Mouse (Mus musculus) T-helper 17 cell (primary cell): ENCODE results near the gene Pitpna.

Experiments
- in situ Hi-C, 2 experiments: fragments of 300-600 bp; cut with MboI, MseI; formaldehyde crosslinking; loops; 1 replicate in 1 of 2; 2 replicates in 1 of 2; pipeline ENCODE4 v1.15.1; 2025; ENCODE audit warnings: high pct_unique_total_duplicates in 2 of 2

The Pitpna gene

GRCm38 (mm10) chr11:75562840-75563239, 25.1 kb upstream of the Pitpna start:
- in situ Hi-C loops, result loop anchor here in 1 of 2 experiments (25.0 kb wide), 1 partner anchor 924 kb away; no protein-coding TSS in a partner anchor

- in situ Hi-C loops, result loop anchor here in 1 of 2 experiments (25.0 kb wide), 1 partner anchor 923 kb away; no protein-coding TSS in a partner anchor
Observed at GRCm38 (mm10) chr11:75563851-75564548, 23.9 kb upstream of the Pitpna start.

GRCm38 (mm10) chr11:75565849-75566248, 22.0 kb upstream of the Pitpna start:
- in situ Hi-C loops, result loop anchor here in 1 of 2 experiments (25.0 kb wide), 1 partner anchor 921 kb away; no protein-coding TSS in a partner anchor

GRCm38 (mm10) chr11:75566276-75567196, 21.4 kb upstream of the Pitpna start:
- in situ Hi-C loops, result loop anchor here in 1 of 2 experiments (25.0 kb wide), 1 partner anchor 921 kb away; no protein-coding TSS in a partner anchor

GRCm38 (mm10) chr11:75567346-75568114, 20.4 kb upstream of the Pitpna start:
- in situ Hi-C loops, result loop anchor here in 1 of 2 experiments (25.0 kb wide), 1 partner anchor 920 kb away; no protein-coding TSS in a partner anchor

- in situ Hi-C loops, result loop anchor here in 1 of 2 experiments (25.0 kb wide), 1 partner anchor 919 kb away; no protein-coding TSS in a partner anchor
Observed at GRCm38 (mm10) chr11:75568115-75568511, 19.8 kb upstream of the Pitpna start.

GRCm38 (mm10) chr11:75568962-75569361, 18.9 kb upstream of the Pitpna start:
- in situ Hi-C loops, result loop anchor here in 1 of 2 experiments (25.0 kb wide), 1 partner anchor 918 kb away; no protein-coding TSS in a partner anchor

GRCm38 (mm10) chr11:75570375-75571125, 17.3 kb upstream of the Pitpna start:
- in situ Hi-C loops, result loop anchor here (5.0 to 25.0 kb wide), 3 partner anchors 38 to 917 kb away; partner anchors contain the start of gene Slc43a2 (in 1 of the 2)

- in situ Hi-C loops, result loop anchor here (5.0 to 25.0 kb wide), 3 partner anchors 39 to 916 kb away; partner anchors contain the start of gene Slc43a2 (in 1 of the 2)
Observed at GRCm38 (mm10) chr11:75571126-75571990, 16.5 kb upstream of the Pitpna start.

- in situ Hi-C loops, result loop anchor here (5.0 to 25.0 kb wide), 3 partner anchors 40 to 915 kb away; partner anchors contain the start of gene Slc43a2 (in 1 of the 2)
Observed at GRCm38 (mm10) chr11:75572301-75572791, 15.6 kb upstream of the Pitpna start.

GRCm38 (mm10) chr11:75572854-75573650, 14.8 kb upstream of the Pitpna start:
- in situ Hi-C loops, result loop anchor here (5.0 to 25.0 kb wide), 3 partner anchors 41 to 914 kb away; partner anchors contain the start of gene Slc43a2 (in 1 of the 2)

GRCm38 (mm10) chr11:75574378-75575123, 13.3 kb upstream of the Pitpna start:
- in situ Hi-C loops, result loop anchor here (5.0 to 25.0 kb wide), 3 partner anchors 42 to 913 kb away; partner anchors contain the start of gene Slc43a2 (in 1 of the 2)

- in situ Hi-C loops, result no loop called here
Observed at GRCm38 (mm10) chr11:75575560-75576123, 12.3 kb upstream of the Pitpna start.

- in situ Hi-C loops, result no loop called here
Observed at GRCm38 (mm10) chr11:75578609-75579008, 9.3 kb upstream of the Pitpna start.

GRCm38 (mm10) chr11:75581495-75582149, 6.3 kb upstream of the Pitpna start:
- in situ Hi-C loops, result no loop called here

GRCm38 (mm10) chr11:75583521-75583920, 4.4 kb upstream of the Pitpna start:
- in situ Hi-C loops, result no loop called here
